Mouse (Mus musculus): ENCODE measurements around the gene Trex2.
"Not testable (repeated sequence)": the region's sequence is repeated elsewhere in the genome, so short reads cannot be mapped to it uniquely, and the experiment has no call there.

The Trex2 gene

GRCm38 (mm10) chrX:73430036-73430435, 5.1 kb downstream of the Trex2 start:
- DNase-seq (ENCODE audit: low spot score in 2 of 2): no peak

- no peak for DNase-seq (ENCODE audit: low spot score in 2 of 2)
Measured at GRCm38 (mm10) chrX:73412767-73413166, 22.4 kb downstream of the Trex2 start.

GRCm38 (mm10) chrX:73410880-73411517, 24.1 kb downstream of the Trex2 start, which contains the start of gene Zfp92:
TSS of gene Zfp92 (plus strand) at chrX:73411096.
- no peak for DNase-seq (ENCODE audit: low spot score in 2 of 2)

- no peak for DNase-seq (ENCODE audit: low spot score in 2 of 2)
Measured at GRCm38 (mm10) chrX:73401616-73402015, 33.5 kb downstream of the Trex2 start.

- no peak for DNase-seq (ENCODE audit: low spot score in 2 of 2)
Measured at GRCm38 (mm10) chrX:73400951-73401350, 34.2 kb downstream of the Trex2 start.

GRCm38 (mm10) chrX:73398636-73399035, 36.5 kb downstream of the Trex2 start, which contains the start of gene Gm18336:
TSS of gene Gm18336 (minus strand) at chrX:73398736.
- DNase-seq (ENCODE audit: low spot score in 2 of 2): not testable (repeated sequence)

- no peak for DNase-seq (ENCODE audit: low spot score in 2 of 2)
Measured at GRCm38 (mm10) chrX:73396446-73396845, 38.7 kb downstream of the Trex2 start.

- no peak for DNase-seq (ENCODE audit: low spot score in 2 of 2)
Measured at GRCm38 (mm10) chrX:73391481-73391880, 43.7 kb downstream of the Trex2 start.

GRCm38 (mm10) chrX:73384924-73385323, 50.2 kb downstream of the Trex2 start:
- DNase-seq (ENCODE audit: low spot score in 2 of 2): no peak

GRCm38 (mm10) chrX:73384419-73384818, 50.7 kb downstream of the Trex2 start:
- no peak for DNase-seq (ENCODE audit: low spot score in 2 of 2)
